Mouse (Mus musculus) left cerebral cortex, adult 9 months (tissue): ENCODE data around the gene Cdk6.
"Not testable (repeated sequence)": the region's sequence is repeated elsewhere in the genome, so short reads cannot be mapped to it uniquely, and the experiment has no call there.

Source experiments
- DNase-seq, 2 experiments: peaks; one replicate each; pipeline ENCODE4 v3.0.0; 2022; ENCODE audit warnings: low spot score in 2 of 2

Gene Cdk6

DNA sequence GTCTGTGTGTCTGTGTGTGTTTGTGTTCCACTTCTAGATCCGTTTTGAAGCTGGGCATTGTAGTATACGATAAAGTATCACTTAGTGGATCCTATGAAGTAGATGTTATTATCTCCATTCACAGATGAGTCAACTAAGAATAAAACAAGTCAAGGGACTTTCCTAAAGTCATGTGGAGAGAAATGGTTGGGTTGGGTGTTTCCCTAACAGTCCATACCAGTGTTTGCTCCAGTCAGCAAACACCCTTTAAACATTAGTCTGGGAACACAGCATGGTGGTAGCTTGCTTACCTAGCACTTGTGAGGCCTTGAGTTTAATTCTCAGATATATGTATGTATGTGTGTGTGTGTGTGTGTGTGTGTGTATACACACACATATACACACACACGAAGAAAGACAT lies 168.2 kb downstream of the Cdk6 start:
- no peak for DNase-seq

DNA sequence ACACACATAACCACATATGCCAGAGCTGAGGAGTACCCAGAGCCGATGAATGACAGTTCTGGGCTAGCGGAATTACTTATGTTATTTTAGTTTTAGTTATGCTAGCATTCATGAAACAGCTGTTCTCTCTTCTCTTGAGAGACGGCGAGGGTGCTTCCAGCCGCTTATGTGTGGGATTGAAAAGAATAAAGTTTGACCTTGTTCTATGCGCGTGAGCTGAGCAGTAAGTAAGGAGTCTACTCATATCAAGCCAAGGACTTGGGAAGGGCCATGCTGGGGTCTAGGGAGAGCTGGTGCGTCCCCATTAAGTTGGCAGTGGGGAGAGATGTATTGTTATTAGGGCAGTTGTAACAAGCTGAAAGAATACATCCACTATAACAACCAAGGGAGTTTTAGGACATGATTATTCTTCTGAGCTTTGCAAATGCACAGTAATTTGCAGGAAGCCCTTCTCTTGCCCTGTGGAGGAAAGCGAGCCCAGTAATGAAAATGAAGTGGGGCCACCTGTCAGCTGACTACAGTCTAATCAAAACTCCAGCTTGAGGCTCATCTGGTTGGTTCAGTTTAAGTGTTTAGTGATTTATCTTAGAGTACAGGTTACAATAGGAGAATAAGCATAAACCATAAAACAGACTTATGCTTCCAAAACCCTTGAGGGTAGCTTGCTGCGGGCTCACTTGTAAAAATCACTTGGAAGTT lies 170.0 kb downstream of the Cdk6 start:
- no peak for DNase-seq

DNA sequence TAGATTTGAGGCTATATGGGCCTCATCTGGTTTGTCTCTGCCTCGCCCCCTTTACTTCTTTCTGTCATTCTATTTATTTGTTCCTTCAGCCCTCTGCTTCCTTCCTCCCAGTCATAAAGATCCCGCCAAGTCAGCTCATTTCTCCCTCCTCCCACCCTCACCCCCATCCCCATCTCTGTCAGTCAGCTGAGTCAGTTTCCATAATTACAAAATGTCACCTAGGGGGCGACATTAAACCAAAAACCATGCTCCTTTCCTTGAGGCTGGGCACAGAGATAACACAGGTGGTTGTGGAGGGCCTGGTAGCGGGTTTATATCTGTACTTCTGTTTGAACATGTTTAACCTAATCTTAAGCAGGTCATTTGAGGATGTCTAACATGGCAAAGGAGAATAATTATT lies 171.3 kb downstream of the Cdk6 start:
- DNase-seq, result no peak

DNA sequence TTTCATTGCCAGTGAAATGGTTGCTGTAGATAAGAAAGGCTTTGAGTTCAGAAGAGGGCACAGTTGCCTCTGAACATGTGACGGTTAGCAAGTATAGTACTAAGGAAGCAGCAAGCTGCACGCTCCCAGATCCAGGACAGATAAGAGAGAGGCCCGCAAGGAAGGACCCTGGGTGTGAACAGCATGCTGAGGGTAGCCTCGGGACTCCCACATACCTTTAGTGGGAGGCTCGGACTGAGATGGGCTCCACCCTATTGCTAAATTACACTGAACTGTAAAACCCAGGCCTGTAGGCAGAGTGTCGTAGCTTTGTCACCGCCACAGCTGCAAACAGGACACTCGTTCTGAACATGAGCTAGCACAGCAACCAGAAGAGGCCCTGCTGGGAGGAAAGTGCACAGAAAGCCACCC lies 173.6 kb downstream of the Cdk6 start:
- no peak for DNase-seq

DNA sequence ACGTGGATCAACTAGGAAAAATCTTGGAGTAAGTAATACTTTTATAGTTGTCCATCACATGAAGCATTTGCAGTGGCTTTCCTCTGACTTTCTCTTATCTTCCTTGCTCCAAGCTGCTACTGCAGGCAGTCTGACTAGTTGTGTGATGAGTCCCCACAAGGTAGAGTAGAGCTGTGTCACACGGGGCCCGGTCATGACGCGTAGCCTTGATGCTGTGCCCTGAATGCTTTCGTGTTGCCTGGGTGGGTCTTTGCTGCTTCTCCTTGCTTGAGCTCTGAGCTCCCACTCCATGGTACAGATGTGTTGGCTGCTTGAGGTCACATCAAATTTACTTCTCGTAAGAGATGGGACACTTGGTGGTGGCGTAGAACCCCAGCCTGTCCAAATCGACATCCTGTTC lies 174.2 kb downstream of the Cdk6 start:
- no peak for DNase-seq

DNA sequence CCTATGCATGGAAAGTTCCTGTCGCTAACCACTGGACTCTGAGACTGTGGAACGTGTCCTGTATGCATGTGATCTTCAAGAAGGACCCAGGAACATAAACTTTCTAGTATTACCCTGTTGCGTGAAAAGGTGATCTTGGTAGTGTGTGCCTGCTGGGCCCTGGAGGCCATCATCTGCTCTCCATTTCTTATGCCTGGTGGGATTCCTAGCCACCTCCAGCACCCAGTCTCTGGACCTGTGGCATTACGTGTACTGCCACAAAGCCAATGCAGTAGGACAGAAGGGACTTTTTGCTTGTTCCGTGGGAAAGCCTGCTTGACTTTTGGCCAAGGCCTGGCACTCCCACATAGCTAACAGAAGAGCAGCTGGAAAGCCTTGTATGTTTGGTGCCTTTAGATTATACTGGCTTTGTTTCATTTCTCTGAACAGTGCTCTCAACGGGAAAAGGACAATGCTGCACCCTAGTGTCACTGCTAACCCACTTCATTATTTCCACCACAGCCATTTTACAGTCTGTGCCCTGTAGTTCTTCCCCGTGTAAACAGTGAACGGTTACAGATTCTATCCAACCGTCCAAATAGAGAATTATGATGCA lies 175.3 kb downstream of the Cdk6 start:
- DNase-seq, result peak in 1 of 2 experiments; percentile 56

DNA sequence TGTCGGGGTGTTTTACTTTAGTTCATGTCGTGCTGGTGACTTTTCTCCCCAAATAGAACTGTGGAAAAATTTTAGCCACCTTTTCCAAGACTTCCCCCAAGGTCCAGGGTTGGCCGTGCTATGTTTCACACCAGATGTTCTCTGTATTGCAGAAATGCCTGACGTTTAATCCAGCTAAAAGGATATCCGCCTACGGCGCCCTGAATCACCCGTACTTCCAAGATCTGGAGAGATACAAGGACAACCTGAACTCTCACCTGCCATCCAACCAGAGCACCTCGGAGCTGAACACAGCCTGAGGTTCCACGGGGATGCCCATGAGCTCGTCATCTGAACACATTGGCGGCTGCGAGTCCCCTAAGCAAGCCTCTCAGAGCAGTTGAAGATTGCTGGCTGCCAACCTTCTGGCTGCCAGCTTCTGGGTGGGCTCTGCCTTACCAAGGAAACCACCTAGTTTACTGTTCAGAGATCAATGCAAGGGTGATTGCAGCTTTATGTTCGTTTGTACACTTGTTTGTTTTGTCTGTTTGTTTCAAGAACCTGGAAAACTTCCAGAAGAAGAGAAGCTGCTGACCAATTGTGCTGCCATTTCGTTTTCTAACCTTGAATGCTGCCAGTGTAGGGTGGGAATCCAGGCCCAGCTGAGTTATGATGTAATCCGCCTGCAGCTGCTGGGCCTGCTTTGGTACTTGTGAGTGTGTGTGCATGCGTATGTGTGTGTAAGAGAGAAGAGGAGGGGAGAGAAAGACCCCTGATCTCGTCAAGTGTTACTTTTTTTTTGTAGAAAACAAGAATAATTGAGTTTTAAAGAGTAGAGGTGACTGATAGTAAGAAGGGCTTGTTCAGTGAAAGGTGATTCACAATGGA lies 179.4 kb downstream of the Cdk6 start:
- no peak for DNase-seq

DNA sequence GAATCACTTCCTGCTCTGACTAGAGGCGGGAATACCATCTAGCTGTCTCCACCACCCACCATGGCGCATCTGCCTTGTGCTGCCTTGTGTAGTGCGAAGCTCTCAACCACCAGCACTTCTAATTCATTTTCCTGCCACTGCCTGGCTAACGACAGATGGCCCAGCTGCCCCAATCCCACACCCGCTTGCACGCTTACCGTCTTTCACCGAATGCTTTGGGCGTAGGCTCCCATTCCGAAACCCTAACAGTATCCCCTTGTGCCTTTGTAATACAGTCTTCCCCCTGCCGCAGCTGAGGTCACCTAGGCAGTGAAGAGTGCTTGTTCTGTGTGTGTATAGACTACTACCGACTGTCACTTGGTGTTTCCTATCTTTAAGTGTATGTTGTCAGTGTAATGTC lies 180.5 kb downstream of the Cdk6 start:
- no peak for DNase-seq

DNA sequence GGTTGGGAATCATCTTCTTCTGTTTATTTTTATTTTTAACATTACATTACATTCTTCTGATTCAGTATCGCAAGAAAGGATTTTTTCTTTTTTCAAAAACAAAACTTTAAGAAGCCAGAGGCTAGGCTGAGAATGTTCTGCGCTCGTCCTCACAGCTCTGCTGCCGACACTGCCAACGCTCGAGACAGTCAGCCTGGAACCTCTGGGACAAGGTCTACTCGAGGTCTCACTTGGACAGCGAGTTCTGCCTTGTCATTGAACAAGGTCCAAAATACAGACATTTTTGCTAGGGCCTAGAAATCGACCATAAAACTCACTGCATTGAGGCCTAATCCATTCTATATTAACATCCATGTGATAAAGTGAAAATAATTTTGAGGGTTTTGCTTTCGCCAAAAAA lies 181.5 kb downstream of the Cdk6 start:
- no peak for DNase-seq

DNA sequence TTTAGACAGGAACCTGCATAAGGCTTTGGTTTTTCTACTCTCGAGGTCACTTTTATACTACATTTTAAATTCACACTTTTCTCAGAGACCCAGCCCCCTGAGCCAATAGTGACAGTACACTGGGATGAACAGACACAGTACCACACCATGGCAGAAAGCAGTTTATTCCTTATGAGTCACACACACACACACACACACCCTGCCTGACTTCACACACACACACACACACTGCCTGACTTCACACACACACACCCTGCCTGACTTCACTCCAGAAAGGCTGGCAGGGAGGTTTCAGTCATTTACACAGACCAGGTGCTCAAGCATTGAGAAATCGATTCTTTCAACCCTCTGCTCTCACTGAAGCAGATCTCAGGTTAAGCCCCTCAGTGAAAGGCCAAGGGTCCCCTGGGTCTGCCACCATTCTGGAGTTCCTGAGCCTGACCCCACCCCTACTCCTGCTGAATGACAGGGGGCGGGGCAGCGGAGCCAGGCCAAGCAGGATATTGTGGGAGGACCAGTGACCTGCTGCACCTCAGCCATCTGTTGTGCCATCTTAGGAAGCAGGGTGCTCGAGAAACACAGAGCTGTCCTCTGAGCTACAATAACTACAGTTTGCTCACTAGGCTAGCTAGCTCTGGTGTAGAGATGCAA lies 185.9 kb downstream of the Cdk6 start:
- no peak for DNase-seq

DNA sequence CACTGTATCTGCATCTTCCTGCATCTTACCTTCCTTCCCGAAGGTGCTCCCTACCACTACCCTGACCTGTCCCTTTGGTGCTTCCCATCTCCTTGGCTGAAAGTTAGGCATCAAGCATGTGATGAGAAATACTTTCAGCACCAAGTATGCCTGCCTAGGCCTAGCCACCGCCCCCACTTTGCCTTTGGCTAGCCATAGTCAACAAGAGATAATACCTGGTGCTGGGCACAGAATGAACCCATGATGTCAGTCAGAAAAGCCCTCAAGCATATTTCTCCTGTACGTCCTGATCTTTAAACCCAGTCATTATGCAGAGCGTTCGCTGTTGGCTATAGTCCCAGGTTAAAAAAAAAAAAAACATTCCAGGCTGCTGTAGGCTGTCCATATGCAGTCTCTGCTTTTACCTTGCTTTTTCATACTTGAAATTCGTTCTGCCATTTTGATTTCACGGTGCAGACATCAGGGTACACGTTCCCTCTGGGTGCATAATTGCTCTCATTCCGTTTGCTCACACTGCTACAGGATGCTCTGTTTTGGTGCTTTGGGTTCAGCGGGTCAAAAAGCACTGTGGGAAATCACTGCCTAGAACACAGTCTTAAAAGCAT lies 188.4 kb downstream of the Cdk6 start:
- no peak for DNase-seq

DNA sequence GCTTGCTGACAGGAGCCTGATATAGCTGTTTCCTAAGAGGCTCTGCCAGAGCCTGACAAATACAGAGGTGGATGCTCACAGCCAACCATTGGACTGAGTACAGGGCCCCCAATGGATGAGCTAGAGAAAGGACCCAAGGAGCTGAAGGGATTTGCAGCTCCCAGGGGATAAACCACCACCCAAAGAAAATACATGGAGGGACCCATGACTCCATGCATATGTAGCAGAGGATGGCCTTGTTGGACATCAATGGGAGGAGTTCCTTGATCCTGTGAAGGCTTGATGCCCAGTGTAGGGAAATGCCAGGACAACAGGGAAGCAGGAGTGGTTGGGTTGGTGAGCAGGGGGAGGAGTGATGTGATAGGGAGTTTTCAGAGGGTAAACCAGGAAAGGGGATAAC lies 190.8 kb downstream of the Cdk6 start:
- DNase-seq, result not testable (repeated sequence)

DNA sequence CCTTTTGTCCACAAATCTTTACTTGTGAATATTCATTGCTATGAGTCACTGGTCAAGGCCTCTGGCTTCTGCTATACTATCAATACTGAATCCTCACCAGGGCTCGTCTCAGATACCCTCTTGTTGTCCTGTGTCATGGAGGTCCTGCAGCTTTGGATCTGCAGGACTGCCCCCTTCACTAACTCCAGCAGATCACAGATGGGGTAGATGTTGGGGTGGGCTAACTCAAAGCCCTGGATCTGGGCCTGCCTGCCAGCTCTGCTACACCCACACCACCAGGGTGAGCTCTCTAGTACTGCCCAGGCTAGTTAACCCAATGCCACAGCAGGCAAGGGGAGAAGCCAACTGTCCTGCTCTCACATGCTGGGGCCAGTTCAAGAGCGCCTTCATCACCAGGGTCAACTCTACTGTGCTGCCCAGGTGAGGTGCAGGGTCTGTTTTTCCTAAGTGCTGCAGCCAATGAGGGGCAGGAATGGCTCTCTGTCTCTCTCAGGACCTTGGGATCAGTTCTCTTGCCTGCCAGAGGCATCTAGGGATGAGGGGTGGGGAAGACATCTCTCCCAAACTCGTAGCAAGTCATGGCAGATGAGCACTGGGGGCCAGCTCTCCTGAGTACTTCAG lies 195.4 kb downstream of the Cdk6 start:
- DNase-seq, result no peak

DNA sequence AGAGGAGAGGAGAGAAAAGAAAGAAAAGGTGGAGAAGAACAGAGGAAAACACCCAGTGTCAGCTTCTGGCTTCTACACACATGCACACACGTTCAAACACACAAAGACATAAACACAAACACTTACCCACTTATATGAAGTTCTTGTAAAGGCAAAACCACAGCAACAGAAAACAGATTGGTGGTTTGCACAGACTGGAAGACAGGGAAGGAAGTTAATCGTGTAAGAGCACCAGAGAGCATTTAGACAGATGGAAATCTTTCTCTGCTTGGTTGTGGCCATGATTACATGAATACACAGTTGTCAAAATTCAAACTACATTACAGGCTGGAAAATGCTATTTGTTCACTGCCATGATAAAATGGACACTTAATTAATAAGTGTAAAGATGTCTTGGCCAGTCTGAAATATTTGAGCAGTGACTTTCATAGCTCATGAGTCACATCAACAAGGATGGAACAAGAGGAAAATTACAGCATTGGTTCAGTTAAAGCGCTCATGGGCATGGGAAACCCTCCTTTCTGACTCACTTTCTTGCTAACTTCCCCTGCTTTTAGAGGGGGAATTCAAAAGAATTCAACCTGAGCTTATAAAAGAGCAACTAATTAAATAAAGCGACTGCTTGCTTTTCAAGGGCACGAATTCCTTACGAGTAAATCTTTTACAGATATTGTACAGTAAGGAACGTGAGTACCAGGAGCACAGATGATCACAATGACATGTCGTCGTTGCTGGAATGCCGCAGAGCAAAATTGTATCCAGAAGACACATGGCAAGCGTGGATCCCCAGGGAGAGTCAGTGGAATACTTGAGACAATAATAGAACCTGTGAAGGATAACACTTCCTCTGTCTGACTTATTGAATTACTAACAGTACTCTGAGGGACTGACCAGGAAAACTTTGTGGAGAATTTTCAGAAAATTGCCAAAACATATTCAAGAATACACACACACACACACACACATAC lies 197.5 kb downstream of the Cdk6 start:
- no peak for DNase-seq

DNA sequence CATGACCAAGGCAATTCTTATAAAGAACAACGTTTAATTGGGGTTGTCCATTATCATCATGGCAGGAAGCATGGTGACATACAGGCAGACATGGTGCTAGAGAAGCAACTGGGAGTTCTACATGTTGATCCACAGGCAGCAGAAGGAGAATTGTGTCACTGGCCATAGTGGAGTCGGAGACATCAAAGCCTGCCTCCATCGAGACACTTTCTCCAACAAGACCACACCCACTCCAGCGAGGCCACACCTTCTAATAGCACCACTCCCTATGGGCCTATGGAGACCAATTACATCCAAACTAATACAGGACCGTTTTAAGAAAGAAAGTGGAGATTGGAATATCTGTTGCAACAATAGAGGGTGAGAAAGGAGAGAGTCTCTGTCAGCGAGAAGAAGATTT lies 200.6 kb downstream of the Cdk6 start:
- DNase-seq, result no peak

DNA sequence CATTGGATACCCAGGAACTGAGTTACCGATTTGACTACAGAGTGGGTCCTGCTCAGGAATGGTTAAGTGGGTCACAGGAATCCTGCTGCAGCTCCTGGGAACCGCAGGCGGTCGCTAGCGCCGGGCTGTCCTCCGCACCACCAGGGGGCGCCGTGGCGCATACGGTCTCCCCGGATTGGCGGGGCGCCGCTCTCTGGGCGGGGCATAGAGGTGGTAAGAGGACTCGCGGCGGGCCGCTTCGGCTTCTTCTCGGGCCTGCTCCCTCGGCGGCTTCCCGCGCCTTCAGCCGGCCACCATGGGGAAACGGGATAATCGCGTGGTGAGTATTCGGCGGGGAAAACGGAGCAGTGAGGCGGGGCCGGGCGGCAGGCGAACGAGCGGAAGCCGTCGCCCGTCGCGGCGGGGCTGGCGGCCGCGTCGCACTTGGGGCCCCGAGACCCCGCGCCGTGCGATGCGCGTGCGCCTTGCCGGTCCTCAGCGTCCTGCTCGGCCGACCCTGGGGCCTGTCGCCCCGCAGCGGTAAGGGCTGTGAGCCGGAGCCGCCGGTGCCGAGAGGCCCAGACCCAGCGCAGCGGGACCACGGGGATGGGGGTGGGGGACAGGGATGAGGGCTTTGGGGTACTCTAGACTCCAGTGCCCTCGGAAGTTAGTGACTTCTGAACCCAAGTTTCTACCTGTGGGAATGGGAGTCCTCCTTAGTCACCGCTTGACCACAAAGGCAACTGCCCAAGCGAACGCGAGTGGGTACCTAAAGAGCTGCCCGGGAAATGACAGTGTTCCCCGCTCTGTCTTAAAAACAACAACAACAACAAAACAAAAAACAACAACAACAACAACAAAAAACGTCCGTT lies 202.6 kb downstream of the Cdk6 start, which contains the start of gene Fam133b:
Gene Fam133b (plus strand): TSS at position 205 of the 851 bp plus-strand sequence.
- DNase-seq, result peak; percentile 77 to 96

DNA sequence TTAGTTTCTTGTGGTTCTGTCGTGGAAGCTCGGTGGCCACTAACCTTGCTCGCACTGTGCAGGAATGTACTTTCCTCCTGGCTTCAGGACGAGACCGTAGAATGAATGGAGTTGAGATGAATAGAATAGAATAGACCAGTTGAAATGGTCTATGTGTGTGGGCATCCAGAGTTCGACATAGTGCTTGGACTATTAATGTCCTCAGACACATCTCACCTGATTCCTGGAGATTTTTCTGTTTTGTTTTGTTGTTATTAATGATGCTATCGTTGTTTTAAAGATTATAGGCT lies 203.1 kb downstream of the Cdk6 start:
- DNase-seq, result no peak

DNA sequence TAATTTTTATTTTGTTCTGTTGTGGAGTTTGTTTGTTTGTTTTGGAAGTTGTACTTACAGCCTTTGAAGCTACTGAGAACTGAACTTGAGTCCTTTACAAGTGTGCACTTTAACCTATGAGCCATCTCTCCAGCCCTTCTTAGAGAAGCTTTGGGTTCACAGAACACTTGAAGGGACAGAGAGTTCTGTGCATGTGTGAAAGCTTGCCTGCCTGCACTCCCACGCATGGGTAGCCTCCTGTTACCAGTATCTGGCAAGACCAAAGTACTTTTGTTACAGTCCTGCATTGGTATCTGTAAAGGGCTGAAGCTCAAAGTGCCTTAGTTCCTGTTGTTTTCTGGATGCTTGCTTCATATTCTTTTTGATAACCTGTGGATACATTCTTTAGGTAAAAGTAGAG lies 204.9 kb downstream of the Cdk6 start:
- DNase-seq, result no peak

DNA sequence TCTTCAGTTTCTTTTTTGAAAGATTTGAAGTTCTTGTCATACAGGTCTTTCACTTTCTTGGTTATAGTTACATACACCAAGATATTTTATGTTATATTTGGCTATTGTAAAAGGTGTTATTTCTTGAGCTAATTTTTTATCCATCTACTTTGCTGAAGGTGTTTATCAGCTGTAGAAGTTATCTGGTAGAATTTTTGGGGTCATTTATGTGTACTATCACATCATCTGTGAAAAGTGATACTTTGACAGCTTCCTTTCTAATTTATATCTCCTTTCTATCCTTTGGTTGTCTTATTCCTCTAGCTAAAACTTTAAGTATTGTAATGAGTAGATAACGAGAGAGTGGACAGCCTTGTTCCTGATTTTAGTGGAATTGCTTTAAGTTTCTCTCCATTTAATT lies 210.2 kb downstream of the Cdk6 start:
- no peak for DNase-seq

DNA sequence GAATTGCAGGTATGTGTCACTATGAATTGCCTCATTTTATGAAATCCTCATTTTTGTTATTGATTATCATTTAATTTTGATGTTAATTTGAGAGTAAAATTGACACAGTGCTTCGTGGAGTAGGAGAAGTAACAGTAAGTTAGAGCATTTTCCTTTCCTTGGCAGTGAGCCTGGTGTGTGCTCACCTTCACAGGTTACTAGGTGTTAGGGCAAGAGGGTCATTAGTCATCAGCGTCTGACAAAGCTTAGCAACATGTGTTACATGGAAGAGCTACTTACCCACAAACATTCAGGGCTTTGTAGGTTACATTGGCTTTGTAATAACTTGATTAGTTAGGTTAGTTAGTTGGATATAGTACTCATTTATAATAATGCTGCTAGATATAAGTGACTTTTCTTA lies 212.9 kb downstream of the Cdk6 start:
- DNase-seq, result no peak
